Mouse (Mus musculus): ENCODE measurements at regions not wholly inside any gene's neighbourhood (a gene's known extent, or its start where the extent isn't known, plus 50 kb on each side); places are given as distances from the start of the nearest gene placed in this dataset.

- no peaks in the 10 kb centered on the region for H3K4me1 ChIP-seq (replicated peaks; ENCODE audit: control insufficient read depth, insufficient read depth, low read length)
- H3K4me3 ChIP-seq (ENCODE audit: control insufficient read depth, insufficient read depth, low read length) = no peak overlapping the region
- TF ChIP-seq CTCF (IDR thresholded peaks at IDR 0.05; ENCODE audit: borderline replicate concordance, control insufficient read depth, extremely low read depth, insufficient read depth, low read length, poor library complexity) (no peak), POLR2A (IDR thresholded peaks at IDR 0.05; ENCODE audit: control insufficient read depth, extremely low read depth, insufficient read depth, low read length, poor library complexity) (no peak)
- H3K36me3 ChIP-seq (ENCODE audit: control insufficient read depth, insufficient read depth, low read length) = no peaks in the 10 kb centered on the region
- WGBS = 96% methylated on average over 3 of the region's 3 CpGs
- H3K27me3 ChIP-seq (ENCODE audit: control insufficient read depth, insufficient read depth, low read length) = no peaks in the 10 kb centered on the region
- DNase-seq = no peak
- no peak overlapping the region for H3K27ac ChIP-seq (ENCODE audit: control insufficient read depth, insufficient read depth, low read length)
These were observed 79.4 kb downstream of the Thnsl1 start for GRCm38 (mm10) chr2:21284881-21285280.

- Histone ChIP-seq H3K4me3 (ENCODE audit: control insufficient read depth, insufficient read depth, low read length) (no peak overlapping the region), H3K27me3 (ENCODE audit: control insufficient read depth, insufficient read depth, low read length) (no peaks in the 10 kb centered on the region), H3K4me1 (replicated peaks; ENCODE audit: control insufficient read depth, insufficient read depth, low read length) (no peaks in the 10 kb centered on the region), H3K27ac (ENCODE audit: control insufficient read depth, insufficient read depth, low read length) (no peak overlapping the region), H3K36me3 (ENCODE audit: control insufficient read depth, insufficient read depth, low read length) (no peaks in the 10 kb centered on the region)
- DNase-seq = no peak
- TF ChIP-seq POLR2A (IDR thresholded peaks at IDR 0.05; ENCODE audit: control insufficient read depth, extremely low read depth, insufficient read depth, low read length, poor library complexity) = no peak
- no peak for TF ChIP-seq CTCF (IDR thresholded peaks at IDR 0.05; ENCODE audit: borderline replicate concordance, control insufficient read depth, extremely low read depth, insufficient read depth, low read length, poor library complexity)
- 91% methylated on average over 13 of the region's 13 CpGs for WGBS
These were observed 79.6 kb upstream of the Gpr158 start for GRCm38 (mm10) chr2:21287786-21288185.

DNA sequence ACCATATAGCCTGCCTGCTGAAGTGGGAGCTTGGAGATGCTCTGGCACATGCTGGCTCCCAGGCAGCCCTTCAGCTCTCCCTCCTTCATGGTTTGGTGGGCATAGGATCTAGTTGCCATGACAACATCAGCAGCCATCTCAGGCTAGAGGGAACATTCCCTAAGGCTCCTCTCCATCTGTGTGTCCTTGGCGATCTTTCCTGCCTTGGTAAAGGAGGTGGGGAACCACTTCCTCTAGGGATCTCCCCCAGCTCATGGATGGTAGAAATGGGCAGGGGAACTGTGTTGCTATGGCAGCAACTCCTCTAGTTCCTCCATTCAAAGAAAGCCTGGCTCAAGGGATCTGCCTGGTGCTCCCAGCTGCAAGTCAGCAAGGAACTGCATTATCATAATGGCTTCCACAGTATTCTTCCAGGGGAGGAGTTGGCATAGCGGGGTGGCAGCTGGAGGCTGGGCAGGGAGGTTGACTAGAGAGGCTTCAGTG is 74.6 kb upstream of the Gpr158 start:
- no peak overlapping the region for H3K27ac ChIP-seq (ENCODE audit: control insufficient read depth, insufficient read depth, low read length)
- no peak overlapping the region for H3K4me3 ChIP-seq (ENCODE audit: control insufficient read depth, insufficient read depth, low read length)
- DNase-seq = no peak
- TF ChIP-seq CTCF (IDR thresholded peaks at IDR 0.05; ENCODE audit: borderline replicate concordance, control insufficient read depth, extremely low read depth, insufficient read depth, low read length, poor library complexity) = no peak
- TF ChIP-seq POLR2A (IDR thresholded peaks at IDR 0.05; ENCODE audit: control insufficient read depth, extremely low read depth, insufficient read depth, low read length, poor library complexity) = no peak
- WGBS = 72% methylated on average over 2 of the region's 2 CpGs
- no peaks in the 10 kb centered on the region for H3K27me3 ChIP-seq (ENCODE audit: control insufficient read depth, insufficient read depth, low read length)
- no peaks in the 10 kb centered on the region for H3K4me1 ChIP-seq (replicated peaks; ENCODE audit: control insufficient read depth, insufficient read depth, low read length)
- H3K36me3 ChIP-seq (ENCODE audit: control insufficient read depth, insufficient read depth, low read length) = no peaks in the 10 kb centered on the region

DNA sequence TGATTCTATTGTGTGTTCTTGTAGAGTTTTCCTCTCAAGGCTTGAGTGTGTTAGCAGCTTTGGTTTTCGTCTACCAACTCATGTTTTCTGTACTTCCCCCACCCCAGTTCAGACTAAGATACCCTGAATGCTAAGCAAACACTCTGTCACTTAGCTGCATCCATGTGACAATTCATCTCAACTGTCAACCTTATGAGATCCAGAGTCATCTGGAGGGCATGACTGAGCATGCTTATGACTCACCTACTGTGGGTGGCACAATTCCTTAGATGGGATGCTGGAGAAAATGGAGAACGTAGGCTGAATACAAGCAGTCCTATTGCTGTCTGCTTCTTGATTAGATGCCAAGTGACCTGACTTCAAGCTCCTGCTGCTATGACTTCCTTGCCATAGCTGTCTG is 73.3 kb upstream of the Gpr158 start:
- TF ChIP-seq POLR2A (IDR thresholded peaks at IDR 0.05; ENCODE audit: control insufficient read depth, extremely low read depth, insufficient read depth, low read length, poor library complexity) (no peak), CTCF (IDR thresholded peaks at IDR 0.05; ENCODE audit: borderline replicate concordance, control insufficient read depth, extremely low read depth, insufficient read depth, low read length, poor library complexity) (no peak)
- 89% methylated on average over 2 of the region's 2 CpGs for WGBS
- H3K36me3 ChIP-seq (ENCODE audit: control insufficient read depth, insufficient read depth, low read length) = no peaks in the 10 kb centered on the region
- H3K4me3 ChIP-seq (ENCODE audit: control insufficient read depth, insufficient read depth, low read length) = no peak overlapping the region
- H3K4me1 ChIP-seq (replicated peaks; ENCODE audit: control insufficient read depth, insufficient read depth, low read length) = no peaks in the 10 kb centered on the region
- H3K27ac ChIP-seq (ENCODE audit: control insufficient read depth, insufficient read depth, low read length) = no peak overlapping the region
- H3K27me3 ChIP-seq (ENCODE audit: control insufficient read depth, insufficient read depth, low read length) = no peaks in the 10 kb centered on the region
- DNase-seq = no peak

DNA sequence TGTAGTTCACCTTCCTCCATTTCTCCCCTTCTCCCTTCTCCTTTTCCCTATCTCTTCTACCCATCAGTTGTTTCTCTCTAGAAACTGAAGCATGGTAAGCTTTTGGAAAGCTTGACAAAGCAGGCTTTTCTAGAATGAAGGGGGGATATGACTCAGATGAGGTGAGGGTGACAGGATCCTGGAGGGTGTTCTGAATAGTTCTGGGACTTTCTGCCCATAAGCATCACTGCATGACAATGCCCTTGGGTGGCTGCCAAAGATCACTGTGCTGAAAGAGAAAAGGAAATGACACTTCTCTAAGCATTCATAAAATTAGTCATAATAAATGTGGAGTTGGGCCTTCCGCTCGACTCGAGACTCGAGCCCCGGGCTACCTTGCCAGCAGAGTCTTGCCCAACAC is 67.7 kb upstream of the Gpr158 start:
- DNase-seq = no peak
- 96% methylated on average over 5 of the region's 5 CpGs for WGBS
- Histone ChIP-seq H3K4me1 (replicated peaks; ENCODE audit: control insufficient read depth, insufficient read depth, low read length) (no peaks in the 10 kb centered on the region), H3K4me3 (ENCODE audit: control insufficient read depth, insufficient read depth, low read length) (no peak overlapping the region), H3K27me3 (ENCODE audit: control insufficient read depth, insufficient read depth, low read length) (no peaks in the 10 kb centered on the region), H3K36me3 (ENCODE audit: control insufficient read depth, insufficient read depth, low read length) (no peaks in the 10 kb centered on the region), H3K27ac (ENCODE audit: control insufficient read depth, insufficient read depth, low read length) (no peak overlapping the region)
- TF ChIP-seq CTCF (IDR thresholded peaks at IDR 0.05; ENCODE audit: borderline replicate concordance, control insufficient read depth, extremely low read depth, insufficient read depth, low read length, poor library complexity) (no peak), POLR2A (IDR thresholded peaks at IDR 0.05; ENCODE audit: control insufficient read depth, extremely low read depth, insufficient read depth, low read length, poor library complexity) (no peak)
